Mouse (Mus musculus): Measurements from ENCODE around the gene Pnmt.
"Not testable (repeated sequence)": the region's sequence is repeated elsewhere in the genome, so short reads cannot be mapped to it uniquely, and the experiment has no call there.

Pnmt gene

GRCm38 (mm10) chr11:98358161-98359083, 27.8 kb upstream of the Pnmt start, which contains the start of gene Stard3:
Stard3 (plus strand) TSS chr11:98358368.
- DNase-seq: peak; percentile 81

- DNase-seq: no peak
These were observed 25.3 kb upstream of the Pnmt start for GRCm38 (mm10) chr11:98360866-98361521.

GRCm38 (mm10) chr11:98363817-98364216, 22.4 kb upstream of the Pnmt start:
- DNase-seq: no peak

GRCm38 (mm10) chr11:98364410-98364809, 21.8 kb upstream of the Pnmt start:
- DNase-seq: no peak

GRCm38 (mm10) chr11:98366290-98366689, 20.0 kb upstream of the Pnmt start:
- DNase-seq: no peak

GRCm38 (mm10) chr11:98367171-98367862, 18.9 kb upstream of the Pnmt start:
- DNase-seq: peak; percentile 52

GRCm38 (mm10) chr11:98367863-98368186, 18.4 kb upstream of the Pnmt start:
- no peak for DNase-seq

- DNase-seq: no peak
These were observed 16.9 kb upstream of the Pnmt start for GRCm38 (mm10) chr11:98369337-98369736.

- no peak for DNase-seq
These were observed 15.7 kb upstream of the Pnmt start for GRCm38 (mm10) chr11:98370588-98370987.

GRCm38 (mm10) chr11:98371556-98372240, 14.6 kb upstream of the Pnmt start:
- DNase-seq: no peak

- DNase-seq: no peak
These were observed 13.8 kb upstream of the Pnmt start for GRCm38 (mm10) chr11:98372406-98372805.

GRCm38 (mm10) chr11:98373244-98373643, 13.0 kb upstream of the Pnmt start:
- DNase-seq: no peak

GRCm38 (mm10) chr11:98374266-98374665, 12.0 kb upstream of the Pnmt start:
- DNase-seq: no peak

GRCm38 (mm10) chr11:98376756-98377155, 9.5 kb upstream of the Pnmt start:
- DNase-seq: no peak

GRCm38 (mm10) chr11:98377787-98378186, 8.5 kb upstream of the Pnmt start:
- DNase-seq: no peak

- DNase-seq: no peak
These were observed 6.9 kb upstream of the Pnmt start for GRCm38 (mm10) chr11:98379379-98379778.

- DNase-seq: no peak
These were observed 6.1 kb upstream of the Pnmt start for GRCm38 (mm10) chr11:98380106-98380505.

GRCm38 (mm10) chr11:98381651-98382050, 4.6 kb upstream of the Pnmt start:
- DNase-seq: no peak

GRCm38 (mm10) chr11:98382405-98382804, 3.8 kb upstream of the Pnmt start:
- not testable (repeated sequence) for DNase-seq

GRCm38 (mm10) chr11:98383261-98384030, 2.8 kb upstream of the Pnmt start, which contains the start of gene Tcap:
Tcap (plus strand) TSS chr11:98383811.
- no peak for DNase-seq

- no peak for DNase-seq
These were observed 2.0 kb upstream of the Pnmt start for GRCm38 (mm10) chr11:98384216-98384615.
